Mouse (Mus musculus) left cerebral cortex, postnatal 4 days (tissue): ENCODE data around the gene Trp53i13. TPM values are rescaled to one million over a fixed set of nuclear protein-coding genes. Genes with fewer than 3 reads are reported as not detected.

Experiments
- DNase-seq: peaks from one replicate; pipeline ENCODE4 v3.0.0-alpha.2; 2022
- intact Hi-C: fragments of 180-260 bp; cut with DNase I; formaldehyde crosslinking; loops from one replicate; pipeline ENCODE4 v1.15.1; 2025
- total RNA-seq, 2 experiments: library from RNA; stranded (reverse); gene quantifications; 2 replicates each; pipeline ENCODE4 v1.2.3; 2021

Trp53i13 gene
- total RNA-seq, 2 experiments from 2014 or later, result 5.8 TPM

DNA sequence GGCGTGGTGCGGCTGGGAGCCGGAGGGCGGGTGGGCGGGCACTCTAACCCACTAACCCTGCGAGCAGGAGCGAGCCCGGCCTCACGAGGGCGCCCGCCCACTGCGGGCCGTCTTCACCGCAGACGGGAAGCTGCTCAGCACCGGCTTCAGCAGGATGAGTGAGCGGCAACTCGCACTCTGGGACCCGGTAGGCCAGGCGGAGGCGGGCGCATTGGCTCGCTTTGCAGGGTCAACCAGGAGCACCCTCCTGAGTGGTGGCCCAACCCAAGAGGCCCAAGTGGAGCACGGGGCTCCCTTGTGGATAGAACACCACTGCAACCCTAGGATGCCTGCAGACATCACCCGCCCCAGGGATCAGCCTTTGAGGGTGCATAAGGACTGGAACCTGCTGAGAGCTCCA, 48.6 kb downstream of the Trp53i13 start:
- intact Hi-C loops, result loop anchor here (10.0 kb wide), 1 partner anchor 132 kb away; no protein-coding TSS in a partner anchor
- DNase-seq, result peak; percentile 59

DNA sequence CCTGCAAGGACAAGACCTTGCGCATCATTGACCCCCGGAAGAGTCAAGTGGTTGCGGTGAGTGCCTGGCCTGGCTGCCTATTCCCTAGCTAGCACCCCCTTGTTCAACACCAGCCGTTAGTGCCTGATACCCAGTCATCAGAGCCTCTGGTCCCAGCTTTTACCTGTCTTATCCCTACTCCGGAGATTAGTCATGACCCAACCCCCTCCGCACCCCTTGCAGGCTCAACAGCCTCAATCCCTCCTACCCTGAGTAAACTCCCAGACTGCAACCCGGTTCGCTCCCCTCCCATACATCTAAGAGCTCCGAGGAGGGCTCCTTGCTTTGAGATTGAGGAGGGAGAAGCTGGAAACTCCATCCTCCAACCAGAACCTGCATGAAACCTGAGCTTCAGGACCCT, 49.2 kb downstream of the Trp53i13 start:
- intact Hi-C loops, result loop anchor here (10.0 kb wide), 1 partner anchor 132 kb away; no protein-coding TSS in a partner anchor
- no peak for DNase-seq

DNA sequence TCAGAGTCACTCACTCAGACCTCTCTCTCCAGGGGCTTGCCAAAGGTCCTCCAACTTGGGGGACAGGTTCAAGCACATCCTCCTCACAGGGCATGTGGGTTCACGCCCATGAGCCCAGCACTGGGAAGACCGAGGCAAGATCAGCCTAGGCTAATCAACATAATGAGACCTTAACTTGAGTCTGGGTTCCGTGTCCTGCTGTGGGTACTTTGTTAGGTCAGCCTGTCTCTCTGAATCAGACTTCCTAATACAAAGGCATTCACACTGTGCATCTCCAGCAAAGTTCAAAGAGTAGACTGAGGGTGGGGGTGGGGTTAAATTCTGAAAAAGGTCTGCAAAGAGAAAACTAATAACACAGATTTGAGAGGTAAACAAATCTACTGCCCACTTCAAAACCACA, 50.7 kb downstream of the Trp53i13 start:
- intact Hi-C loops, result loop anchor here (10.0 kb wide), 1 partner anchor 130 kb away; no protein-coding TSS in a partner anchor
- no peak for DNase-seq

DNA sequence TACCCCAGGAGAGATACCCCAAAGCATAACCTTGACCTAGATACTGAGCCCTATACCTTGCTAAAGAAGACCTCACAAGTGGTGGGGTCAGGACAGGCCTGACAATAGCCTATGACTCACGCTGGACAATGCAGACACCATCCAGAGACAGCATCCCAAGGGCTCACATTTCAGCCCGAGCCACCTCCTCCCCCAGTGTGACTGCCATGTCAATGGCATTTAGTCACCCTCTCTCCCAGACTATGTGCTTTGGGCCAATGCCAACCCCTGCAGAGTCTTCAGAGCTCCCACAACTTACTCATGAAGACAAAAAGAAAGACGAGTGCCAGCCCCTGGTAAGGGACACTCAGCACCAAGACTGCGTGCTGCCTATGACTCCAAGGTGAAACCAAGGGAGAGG, 51.1 kb downstream of the Trp53i13 start:
- no peak for DNase-seq
- intact Hi-C loops, result loop anchor here (10.0 kb wide), 1 partner anchor 130 kb away; no protein-coding TSS in a partner anchor

DNA sequence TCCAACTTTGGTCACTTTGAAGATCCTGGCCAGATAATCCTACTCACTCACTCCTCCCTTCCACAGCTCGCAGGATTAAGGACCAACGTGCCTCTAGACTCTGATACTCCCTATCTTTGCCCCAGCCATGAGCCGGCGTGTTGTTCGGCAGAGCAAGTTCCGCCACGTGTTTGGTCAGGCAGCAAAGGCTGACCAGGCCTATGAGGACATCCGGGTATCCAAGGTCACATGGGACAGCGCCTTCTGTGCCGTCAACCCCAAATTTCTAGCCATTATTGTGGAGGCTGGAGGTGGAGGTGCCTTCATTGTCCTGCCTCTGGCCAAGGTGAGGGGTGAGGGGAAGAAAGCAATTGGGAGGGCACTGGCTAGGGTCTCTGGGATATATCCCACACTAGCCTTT, 52.0 kb downstream of the Trp53i13 start:
- no peak for DNase-seq
- intact Hi-C loops, result loop anchor here (10.0 kb wide), 1 partner anchor 129 kb away; no protein-coding TSS in a partner anchor

DNA sequence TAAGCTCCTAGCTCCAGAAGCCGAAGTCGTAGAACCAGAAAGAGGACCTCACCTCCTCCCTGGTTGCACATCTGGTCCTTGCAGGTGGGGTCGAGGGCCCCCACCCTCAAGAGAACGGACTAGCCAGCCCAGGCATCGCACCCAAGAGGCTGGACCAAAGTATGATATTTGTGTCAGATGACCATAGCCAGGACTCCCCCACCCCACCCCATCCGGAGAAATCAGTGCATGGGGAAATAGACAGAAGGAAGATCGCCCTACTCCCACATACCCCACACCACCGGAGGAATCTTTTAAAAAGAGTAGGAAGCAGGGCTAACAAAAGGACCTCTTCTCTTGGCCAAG, 52.7 kb downstream of the Trp53i13 start:
- intact Hi-C loops, result loop anchor here (10.0 kb wide), 1 partner anchor 128 kb away; no protein-coding TSS in a partner anchor

DNA sequence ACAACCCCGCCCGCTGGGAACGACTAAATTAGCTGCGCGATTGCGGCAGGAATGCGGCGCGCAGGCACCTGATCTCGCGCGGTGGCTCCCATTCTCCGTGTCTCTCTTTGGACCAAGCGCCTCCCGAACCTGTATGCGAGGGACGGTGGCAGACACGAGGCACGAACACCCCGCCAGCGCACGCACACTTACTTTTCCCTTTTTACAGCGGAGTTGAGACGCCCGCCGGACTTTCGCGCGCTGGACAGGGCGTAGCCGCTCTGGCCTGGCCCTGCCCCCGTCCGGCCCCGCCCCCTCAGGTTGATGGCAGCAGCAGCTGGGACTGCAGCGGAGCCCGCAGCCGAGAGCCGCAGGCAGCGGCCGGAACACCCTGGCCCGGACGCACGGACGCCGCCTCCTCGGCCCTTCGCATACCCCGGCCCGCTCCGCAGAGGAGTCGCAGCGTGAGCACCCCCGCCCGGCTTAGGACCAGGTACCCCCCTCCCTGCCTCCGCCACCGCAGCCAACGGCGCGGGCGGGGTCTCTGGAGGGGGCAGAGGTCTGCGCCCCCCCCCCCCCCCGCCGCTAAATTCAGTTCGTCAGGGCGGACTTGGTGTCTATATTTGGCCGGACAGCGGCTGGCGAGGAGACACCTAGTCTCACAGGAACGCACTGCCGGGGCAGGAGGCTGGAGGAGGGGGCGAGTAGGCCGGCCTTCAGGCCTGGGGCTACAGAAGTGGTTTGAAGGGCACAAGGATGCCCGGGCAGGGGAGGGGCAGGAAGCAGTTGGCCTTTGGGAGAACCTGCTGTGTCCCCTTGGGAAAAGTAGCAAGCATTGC, 53.3 kb downstream of the Trp53i13 start, which contains the start of gene Coro6:
Gene Coro6, plus strand, starts transcription at position 129 of the 818 bp plus-strand sequence.
- intact Hi-C loops, result loop anchor here (10.0 kb wide), 1 partner anchor 128 kb away; no protein-coding TSS in a partner anchor
- DNase-seq, result no peak

More for the DNA sequence above, 52.7 kb downstream of the Trp53i13 start:
- no peak for DNase-seq

DNA sequence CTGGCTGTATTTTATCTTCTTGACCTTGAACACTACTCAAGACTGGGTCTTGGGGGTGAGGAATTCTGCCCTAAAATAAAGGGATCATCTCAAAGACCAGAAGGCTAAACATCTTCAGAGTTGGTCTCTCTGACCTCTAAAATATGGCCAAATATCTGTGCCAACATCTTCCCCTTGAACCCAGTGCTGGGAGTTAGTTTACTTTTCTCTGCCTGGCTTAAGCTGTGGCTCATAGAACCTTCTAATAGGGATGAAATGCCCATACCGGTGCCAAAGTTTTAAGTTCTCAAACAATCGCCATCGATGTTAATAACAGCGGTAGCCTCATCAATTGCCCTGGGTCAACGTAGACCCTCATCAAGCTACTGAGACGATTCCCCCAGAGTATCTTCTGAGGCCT, 53.9 kb downstream of the Trp53i13 start:
- no peak for DNase-seq
- intact Hi-C loops, result loop anchor here (10.0 kb wide), 1 partner anchor 127 kb away; no protein-coding TSS in a partner anchor

Other genes with a start within 250 kb of the Trp53i13 start
- gene Coro6, start 53.6 kb downstream of the Trp53i13 start, total RNA-seq, result 1 to 10 TPM; 2.2 to 3.7 TPM
- 100 to 1,000 TPM; 216 to 217 TPM for gene Ankrd13b, start 26.3 kb downstream of the Trp53i13 start, total RNA-seq
- 100 to 1,000 TPM; 150 to 151 TPM for gene Git1, start 22.4 kb downstream of the Trp53i13 start, total RNA-seq
- gene Abhd15, start 859 bp downstream of the Trp53i13 start, total RNA-seq, result under 1 TPM; 0.50 to 0.54 TPM
- not detected for gene Gm10392, start 3.2 kb upstream of the Trp53i13 start, total RNA-seq
- 100 to 1,000 TPM; 104 to 113 TPM for gene Taok1, start 91.8 kb upstream of the Trp53i13 start, total RNA-seq
- 10 to 100 TPM; 74.1 to 76.0 TPM for gene Nufip2, start 170.2 kb upstream of the Trp53i13 start, total RNA-seq
- under 1 TPM; 0.26 to 0.52 TPM for gene Cryba1, start 209.3 kb upstream of the Trp53i13 start, total RNA-seq
- 100 to 1,000 TPM; 146 to 151 TPM for gene Myo18a, start 247.3 kb upstream of the Trp53i13 start, total RNA-seq